ENCODE assay signal across 25 mouse cellular contexts in genomic region chrX:103633895-103634294, GRCm38 (mm10). TPM values are rescaled to one million over a fixed set of nuclear protein-coding genes. Genes with fewer than 3 reads are reported as not detected.
DNase-seq lines count a peak whose midpoint lies in the region; ATAC-seq and TF ChIP-seq lines count a peak whose summit lies in the region.
"Had no signal": no experiment of that assay in that cellular context is flagged by ENCODE, and none has a peak within 500 bp of the region (broad histone marks: within the 10 kb centered on the region; RNA-seq: fewer than 3 reads in every experiment).

No protein-coding gene starts in this region.

- in situ Hi-C loops in CH12.LX (cut with MboI; ENCODE audit: low pct_ligation_motif_present, low pct_unique_long_range_greater_than_20kb, low sequenced_read_pairs), result no loop called here

- H3K27me3 ChIP-seq in CH12.LX (replicated peaks) (no peaks in the 10 kb centered on the region), MEL (ENCODE audit: control insufficient read depth in 1 of 2, insufficient read depth in 2 of 2, low read length in 2 of 2) (no peaks in the 10 kb centered on the region)
- H3K27me3 ChIP-seq in cerebellum, adult 2 months (ENCODE audit: control insufficient read depth, insufficient read depth, low read length), result no peaks in the 10 kb centered on the region

- H3K4me3 ChIP-seq in CH12.LX (replicated peaks in 1 of 3; ENCODE audit: low read depth in 2 of 3, low read length in 2 of 3, poor library complexity in 1 of 3), result no peak overlapping the region
- no peak overlapping the region for H3K4me3 ChIP-seq in MEL (ENCODE audit: control insufficient read depth in 1 of 2, insufficient read depth in 1 of 2, low read depth in 2 of 2, low read length in 2 of 2)
- H3K4me3 ChIP-seq in cerebellum, adult 2 months (replicated peaks; ENCODE audit: insufficient read depth, low read depth, low read length), result no peak overlapping the region
- H3K4me3 ChIP-seq: embryonic facial prominence, embryonic 10.5 days; embryonic facial prominence, embryonic 12.5 days; forebrain, embryonic 13.5 days; forebrain, embryonic 15.5 days had no signal

- H3K4me1 ChIP-seq in CH12.LX (ENCODE audit: control insufficient read depth in 1 of 2, insufficient read depth in 2 of 2) (peaks cover 4 to 5% of the 10 kb centered on the region in 2 experiments; a peak in 2 of 4 replicates), MEL (ENCODE audit: control insufficient read depth in 1 of 2, insufficient read depth in 2 of 2, low read length in 2 of 2) (no peaks in the 10 kb centered on the region)
- no peaks in the 10 kb centered on the region for H3K4me1 ChIP-seq in cerebellum, adult 2 months (ENCODE audit: control insufficient read depth, insufficient read depth, low read length)
- H3K4me1 ChIP-seq: embryonic facial prominence, embryonic 10.5 days; embryonic facial prominence, embryonic 12.5 days; forebrain, embryonic 13.5 days; forebrain, embryonic 15.5 days had no signal

- DNase-seq in CH12.LX (ENCODE audit: extremely low read depth) (no peak), MEL (ENCODE audit: low read depth, low spot score) (peak; percentile 6)
- DNase-seq in layer of hippocampus, postnatal 36 days, result no peak
- no peak for DNase-seq in kidney, adult 11 months
- no peak for DNase-seq in cerebellum, adult 2 months
- DNase-seq: adrenal gland, adult 8-10 months; adrenal gland, postnatal 14 days; adrenal gland, postnatal 36 days; cerebellum, adult 11-12 months; cerebellum, adult 8-10 months; cerebellum, adult 9-11 months; cerebellum, postnatal 14 days; cerebellum, postnatal 36 days; forebrain, postnatal 0 days had no signal

- ATAC-seq in granulocyte monocyte progenitor cell, adult 5-6 weeks (replicated peaks; ENCODE audit: poor library complexity, severe bottlenecking), result peak; percentile 100
- ATAC-seq in megakaryocyte progenitor cell, adult 5-6 weeks (replicated peaks; ENCODE audit: poor library complexity), result peak; percentile 76
- ATAC-seq: forebrain, embryonic 13.5 days; forebrain, embryonic 15.5 days; forebrain, postnatal 0 days had no signal

- no peak overlapping the region for H3K9ac ChIP-seq in CH12.LX (ENCODE audit: insufficient read depth, low read depth)
- H3K9ac ChIP-seq in MEL (ENCODE audit: control insufficient read depth, low read depth, low read length, poor library complexity, severe bottlenecking), result no peak overlapping the region
- H3K9ac ChIP-seq: embryonic facial prominence, embryonic 12.5 days; forebrain, embryonic 13.5 days; forebrain, embryonic 15.5 days; forebrain, postnatal 0 days had no signal

- dilution Hi-C loops in CH12.LX (cut with MboI; ENCODE audit: extremely low pct_ligation_motif_present, extremely low pct_unique_long_range_greater_than_20kb, low sequenced_read_pairs), result no loop called here

- H3K36me3 ChIP-seq in CH12.LX (replicated peaks in 1 of 2; ENCODE audit: control insufficient read depth in 1 of 2, insufficient read depth in 1 of 2, low read length in 1 of 2) (no peaks in the 10 kb centered on the region), MEL (ENCODE audit: control insufficient read depth in 1 of 2, insufficient read depth in 2 of 2, low read length in 2 of 2) (no peaks in the 10 kb centered on the region)
- H3K36me3 ChIP-seq: embryonic facial prominence, embryonic 10.5 days; embryonic facial prominence, embryonic 12.5 days; forebrain, embryonic 15.5 days; G1E had no signal

- TF ChIP-seq CTCF in CH12.LX (conservative IDR thresholded peaks at IDR 0.05 in 1 of 2, IDR thresholded peaks at IDR 0.05 in 1 of 2; ENCODE audit: low read depth in 2 of 2, low read length in 2 of 2) (no peak), MEL (IDR thresholded peaks at IDR 0.05 in 2 of 3, conservative IDR thresholded peaks at IDR 0.05 in 1 of 3; ENCODE audit: control insufficient read depth in 1 of 3, insufficient read depth in 1 of 3, low read depth in 2 of 3, low read length in 3 of 3, poor library complexity in 1 of 3, severe bottlenecking in 1 of 3) (no peak)
- TF ChIP-seq CTCF in cerebellum, adult 2 months (IDR thresholded peaks at IDR 0.05; ENCODE audit: borderline replicate concordance, insufficient read depth, low read depth, low read length), result no peak

- TF ChIP-seq RAD21 in CH12.LX (IDR thresholded peaks at IDR 0.05; ENCODE audit: low read depth, low read length) (no peak), MEL (IDR thresholded peaks at IDR 0.05; ENCODE audit: low read depth, low read length) (no peak)

- H3K4me2 ChIP-seq in CH12.LX (ENCODE audit: insufficient read depth, low read depth, poor library complexity, severe bottlenecking), result no peak overlapping the region
- H3K4me2 ChIP-seq: embryonic facial prominence, embryonic 12.5 days; forebrain, embryonic 13.5 days; forebrain, embryonic 15.5 days had no signal

- H3K9me3 ChIP-seq in CH12.LX (replicated peaks; ENCODE audit: low read length) (no peaks in the 10 kb centered on the region), MEL (replicated peaks; ENCODE audit: insufficient read depth, low read length) (no peaks in the 10 kb centered on the region)
- H3K9me3 ChIP-seq: embryonic facial prominence, embryonic 10.5 days; embryonic facial prominence, embryonic 12.5 days; forebrain, embryonic 13.5 days; forebrain, embryonic 15.5 days; G1E had no signal

- TF ChIP-seq EP300 in CH12.LX (IDR thresholded peaks at IDR 0.05; ENCODE audit: low read length) (no peak), MEL (IDR thresholded peaks at IDR 0.05; ENCODE audit: low read depth in 1 of 2, low read length in 2 of 2) (no peak)

- H3K27ac ChIP-seq in CH12.LX (ENCODE audit: insufficient read depth, low read depth) (no peak overlapping the region), MEL (ENCODE audit: control insufficient read depth, low read depth, low read length) (no peak overlapping the region)
- no peak overlapping the region for H3K27ac ChIP-seq in cerebellum, adult 2 months (ENCODE audit: insufficient read depth, low read length)
- H3K27ac ChIP-seq: embryonic facial prominence, embryonic 10.5 days; embryonic facial prominence, embryonic 12.5 days; forebrain, embryonic 13.5 days; forebrain, embryonic 15.5 days had no signal

- no peaks in the 10 kb centered on the region for H3K79me2 ChIP-seq in CH12.LX (replicated peaks; ENCODE audit: control insufficient read depth, extremely low read depth, insufficient read depth, poor library complexity, severe bottlenecking)
- H3K79me2 ChIP-seq in MEL (ENCODE audit: control insufficient read depth, insufficient read depth, low read length, poor library complexity), result no peaks in the 10 kb centered on the region

- TF ChIP-seq POLR2A in CH12.LX (IDR thresholded peaks at IDR 0.05; ENCODE audit: low read depth, low read length) (no peak), MEL (IDR thresholded peaks at IDR 0.05; ENCODE audit: control insufficient read depth in 1 of 2, insufficient read depth in 1 of 2, low read depth in 1 of 2, low read length in 2 of 2, poor library complexity in 1 of 2) (no peak)
- no peak for TF ChIP-seq POLR2A in cerebellum, adult 2 months (IDR thresholded peaks at IDR 0.05; ENCODE audit: borderline replicate concordance, insufficient read depth, low read length)

TF ChIP-seq in CH12.LX, 34 proteins besides CTCF, POLR2A, EP300 and RAD21:
- TF ChIP-seq ELF1 (IDR thresholded peaks at IDR 0.05; ENCODE audit: low read depth, low read length), result 0 out of 2 replicates have a peak, but pooled peaks have one; percentile 19
- TF ChIP-seq SMC3 (IDR thresholded peaks at IDR 0.05; ENCODE audit: low read depth, low read length), result no peak
- TF ChIP-seq KAT2A (IDR thresholded peaks at IDR 0.05; ENCODE audit: insufficient replicate concordance, low read length), result no peak
- no peak for TF ChIP-seq CHD2 (IDR thresholded peaks at IDR 0.05; ENCODE audit: low read length)
- no peak for TF ChIP-seq PAX5 (IDR thresholded peaks at IDR 0.05; ENCODE audit: low read length)
- TF ChIP-seq ZNF384 (IDR thresholded peaks at IDR 0.05; ENCODE audit: low read depth, low read length), result no peak
- TF ChIP-seq ZKSCAN1 (IDR thresholded peaks at IDR 0.05; ENCODE audit: borderline replicate concordance, low read depth, low read length), result no peak
- TF ChIP-seq NRF1 (IDR thresholded peaks at IDR 0.05; ENCODE audit: low read depth, low read length), result no peak
- TF ChIP-seq ZC3H11A (IDR thresholded peaks at IDR 0.05; ENCODE audit: low read depth, low read length), result no peak

TF ChIP-seq in MEL, 35 proteins besides CTCF, POLR2A, EP300 and RAD21:
- TF ChIP-seq USF1 (IDR thresholded peaks at IDR 0.05; ENCODE audit: low read depth, low read length), result no peak
- TF ChIP-seq MEF2A (IDR thresholded peaks at IDR 0.05; ENCODE audit: extremely low read depth, insufficient replicate concordance, low read depth, low read length, poor library complexity, severe bottlenecking), result no peak
- TF ChIP-seq MXI1 (IDR thresholded peaks at IDR 0.05; ENCODE audit: low read depth, low read length), result no peak
- TF ChIP-seq POLR2AphosphoS5 (IDR thresholded peaks at IDR 0.05; ENCODE audit: borderline replicate concordance, low read depth, low read length), result no peak

RNA-seq across cellular contexts. Expression of gene Zcchc13, which starts 3.5 kb away (rescaled TPM):
- 0.71 and 1.7 TPM in 2 replicates for total RNA-seq in CH12.LX (2012; rRNA removed)
- not detected in 2 replicates for total RNA-seq in CH12.LX (2014; rRNA removed)
- polyA plus RNA-seq in CH12.LX (2012; ENCODE audit: insufficient read length, low read depth), result not detected in 2 replicates
- not detected in 2 replicates for total RNA-seq in MEL (2012; rRNA removed)
- not detected for polyA plus RNA-seq in MEL (2012; ENCODE audit: insufficient read depth in 1 of 2, insufficient read length in 2 of 2, low read depth in 1 of 2, low replicate concordance in 2 of 2, missing spikeins in 1 of 2)
- not detected in 2 replicates for total RNA-seq in granulocyte monocyte progenitor cell, adult 5-6 weeks (2014; fragmentation: Nextera tagmentation)
- total RNA-seq in granulocyte monocyte progenitor cell, adult 5-6 weeks (2017), result not detected in 2 replicates
- total RNA-seq in megakaryocyte progenitor cell, adult 5-6 weeks (2015), result not detected in 2 replicates
- total RNA-seq in megakaryocyte progenitor cell, adult 5-6 weeks (2017), result not detected in 2 replicates
- total RNA-seq in layer of hippocampus, postnatal 36 days (2021), result not detected
- polyA plus RNA-seq in cerebellum, adult 2 months (2012; rRNA removed), result 0.10 and 0.13 TPM in 2 replicates
- total RNA-seq: adrenal gland, adult 18-20 months; adrenal gland, adult 8-10 months; adrenal gland, postnatal 14 days; adrenal gland, postnatal 36 days; forebrain, postnatal 0 days; G1E had no signal
- polyA plus RNA-seq: C2C12; embryonic facial prominence, embryonic 10.5 days; embryonic facial prominence, embryonic 12.5 days; embryonic facial prominence, embryonic 14.5 days; forebrain, embryonic 11.5 days; forebrain, embryonic 13.5 days; forebrain, embryonic 15.5 days; forebrain, postnatal 0 days; G1E had no signal

Comparison
In these comparisons a context has a peak if more than half of its experiments do, and no peak if none do; other contexts are left out.
1. Of the 35 proteins assayed by ChIP-seq in both MEL and CH12.LX: peak only in MEL: none; only in CH12.LX: ELF1; in both: none; in neither: 34.